Mouse (Mus musculus): ENCODE data around the gene Gm12248. TPM values are rescaled to one million over a fixed set of nuclear protein-coding genes. Genes with fewer than 3 reads are reported as not detected.
"Not testable (repeated sequence)": the region's sequence is repeated elsewhere in the genome, so short reads cannot be mapped to it uniquely, and the experiment has no call there.

Gene Gm12248
- polyA plus RNA-seq, 1 experiment from 2014 or later = not detected

DNA sequence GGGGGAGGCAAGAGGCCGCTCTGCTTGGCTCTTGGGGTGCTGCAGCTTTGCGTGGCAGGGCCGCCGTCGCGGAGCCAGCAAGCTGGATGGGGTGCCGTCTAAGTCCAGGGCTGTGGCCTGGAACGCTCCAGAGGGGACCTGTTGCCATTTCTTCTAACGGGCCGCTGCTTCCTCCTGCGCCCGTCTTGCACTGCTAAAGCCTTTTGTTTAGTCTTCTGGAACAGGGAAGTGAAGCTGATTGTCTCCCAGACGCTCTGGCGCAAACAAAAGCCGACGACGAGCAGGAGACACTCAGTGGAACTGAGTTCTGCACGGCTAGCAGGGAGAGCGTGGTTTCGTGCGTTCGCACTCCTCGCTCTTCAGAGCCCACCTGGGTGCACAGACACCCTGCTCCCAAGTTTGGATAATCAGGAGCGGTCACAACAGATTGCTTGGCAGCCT is 11.4 kb upstream of the Gm12248 start:
- Histone ChIP-seq H3K27me3 (ENCODE audit: control insufficient read depth, insufficient read depth, low read depth, low read length) (no peaks in the 10 kb centered on the region), H3K27ac (ENCODE audit: low read length) (peak overlapping the region; percentile 96), H3K4me2 (ENCODE audit: low read depth, low read length) (peak overlapping the region; percentile 87), H3K36me3 (ENCODE audit: control insufficient read depth, insufficient read depth) (no peaks in the 10 kb centered on the region), H3K4me1 (ENCODE audit: control insufficient read depth, low read depth, low read length) (peaks cover 22% of the 10 kb centered on the region), H3K4me3 (ENCODE audit: low read depth, low read length) (peak overlapping the region; percentile 99), H3K9me3 (replicated peaks; ENCODE audit: control insufficient read depth, low read length) (no peaks in the 10 kb centered on the region), H3K9ac (ENCODE audit: low read depth, low read length) (peak overlapping the region; percentile 97)
- ATAC-seq (ENCODE audit: low read depth) = peak; percentile 27
- WGBS (ENCODE audit: insufficient replicate concordance) = under 1% methylated on average over 24 of the region's 24 CpGs

DNA sequence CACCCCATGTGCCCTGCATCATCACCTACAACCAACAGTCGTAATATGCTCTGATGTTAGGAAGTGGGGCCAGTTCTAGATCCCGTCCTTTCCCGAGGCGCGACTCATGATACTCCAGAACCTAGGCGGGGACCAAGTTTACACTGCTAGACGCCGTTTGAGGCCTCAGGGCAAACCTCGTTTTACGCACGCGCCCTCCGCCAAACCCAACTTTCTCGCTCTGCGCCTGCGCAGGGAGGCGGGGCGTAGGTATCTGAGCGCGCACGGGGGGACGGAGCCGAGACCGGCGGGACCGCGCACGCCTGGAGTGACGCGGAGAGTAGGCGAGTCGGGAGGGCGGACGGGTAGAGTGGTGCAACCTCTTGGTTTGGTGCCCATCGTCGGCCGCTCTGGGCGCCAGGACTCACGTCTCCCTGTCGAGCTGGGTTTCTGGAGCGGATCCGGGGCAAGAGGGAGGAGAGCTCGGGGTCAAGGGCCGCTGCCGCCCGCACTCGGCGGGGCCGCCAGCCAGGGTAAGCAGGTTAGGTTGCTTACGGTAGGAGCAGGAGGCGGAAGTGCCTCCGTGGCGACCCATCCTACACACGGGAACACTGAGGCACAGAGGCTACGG is 10.9 kb upstream of the Gm12248 start, which contains the start of gene Cnot8:
TSS of gene Cnot8 (plus strand) at position 457 of the 610 bp plus-strand sequence.
- ATAC-seq (ENCODE audit: low read depth) = peak; percentile 99
- peak within 1 kb of the TSS; percentile 87 for H3K4me2 ChIP-seq (ENCODE audit: low read depth, low read length)
- H3K4me3 ChIP-seq (ENCODE audit: low read depth, low read length) = peak within 1 kb of the TSS; percentile 99
- peak within 1 kb of the TSS; percentile 97 for H3K9ac ChIP-seq (ENCODE audit: low read depth, low read length)
- WGBS (ENCODE audit: insufficient replicate concordance) = under 1% methylated on average over 55 of the region's 55 CpGs
- H3K27me3 ChIP-seq (ENCODE audit: control insufficient read depth, insufficient read depth, low read depth, low read length) = no peaks in the 10 kb centered on the region
- H3K4me1 ChIP-seq (ENCODE audit: control insufficient read depth, low read depth, low read length) = peaks cover 22% of the 10 kb centered on the region
- H3K27ac ChIP-seq (ENCODE audit: low read length) = peak within 1 kb of the TSS; percentile 96
- no peaks in the 10 kb centered on the region for H3K9me3 ChIP-seq (replicated peaks; ENCODE audit: control insufficient read depth, low read length)
- H3K36me3 ChIP-seq (ENCODE audit: control insufficient read depth, insufficient read depth) = no peaks in the 10 kb centered on the region

DNA sequence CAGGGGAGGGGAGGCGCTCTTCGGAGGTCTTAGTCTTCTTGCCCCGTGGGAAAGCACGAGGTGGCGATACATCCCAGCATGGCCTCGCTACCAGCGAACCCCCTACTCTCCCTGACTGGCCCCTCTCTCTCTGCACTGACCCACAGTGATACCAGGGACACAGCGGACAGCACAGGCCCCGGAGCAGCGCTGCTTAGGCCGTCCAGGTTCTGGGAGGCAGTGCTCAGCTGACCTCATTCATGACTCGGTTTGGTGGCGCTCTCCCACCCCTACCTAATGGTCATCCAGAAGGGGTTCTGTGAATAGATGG is 10.4 kb upstream of the Gm12248 start:
- 64% methylated on average over 13 of the region's 13 CpGs for WGBS (ENCODE audit: insufficient replicate concordance)
- H3K9ac ChIP-seq (ENCODE audit: low read depth, low read length) = peak overlapping the region; percentile 66
- peaks cover 22% of the 10 kb centered on the region for H3K4me1 ChIP-seq (ENCODE audit: control insufficient read depth, low read depth, low read length)

DNA sequence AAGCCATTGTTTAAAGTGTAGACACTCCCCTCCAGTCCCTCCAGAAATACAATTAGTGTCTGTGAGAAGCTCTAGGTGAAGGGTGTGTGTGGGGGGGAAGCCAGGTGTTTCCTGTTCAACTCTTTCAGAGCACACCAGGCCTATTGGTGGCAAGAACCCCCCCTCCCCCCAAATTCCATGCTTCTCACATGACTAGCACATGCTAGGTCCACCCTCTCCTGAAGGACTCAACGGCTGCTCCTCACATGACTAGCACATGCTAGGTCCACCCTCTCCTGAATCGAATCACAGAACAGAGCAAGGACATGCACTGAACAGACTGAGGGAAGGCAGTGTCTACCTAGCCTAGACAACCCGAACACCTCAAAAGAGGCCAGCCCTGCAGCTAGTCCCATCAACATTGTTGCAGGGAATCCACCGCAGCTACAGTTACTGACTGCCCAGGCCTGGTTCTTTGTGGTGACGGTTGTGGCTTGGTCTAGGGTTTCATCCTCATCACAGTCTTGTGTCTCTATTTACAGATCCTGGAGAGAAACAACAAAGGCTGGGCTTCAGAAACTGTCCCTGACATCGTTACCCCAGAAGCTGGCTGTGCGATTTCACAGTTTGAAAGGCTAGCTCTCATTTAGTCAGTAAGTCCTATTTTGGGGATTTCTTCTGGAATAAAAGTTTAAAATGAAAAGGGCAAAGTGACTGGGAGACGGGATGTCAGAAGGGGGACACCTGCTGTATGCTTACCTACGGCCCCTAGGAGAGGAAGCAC is 9.8 kb upstream of the Gm12248 start:
- Histone ChIP-seq H3K4me2 (ENCODE audit: low read depth, low read length) (peak overlapping the region; percentile 77; the same call in 1 of the 2 replicates), H3K9ac (ENCODE audit: low read depth, low read length) (no peak overlapping the region), H3K9me3 (replicated peaks; ENCODE audit: control insufficient read depth, low read length) (no peaks in the 10 kb centered on the region), H3K36me3 (ENCODE audit: control insufficient read depth, insufficient read depth) (no peaks in the 10 kb centered on the region), H3K4me1 (ENCODE audit: control insufficient read depth, low read depth, low read length) (peaks cover 19% of the 10 kb centered on the region), H3K27ac (ENCODE audit: low read length) (no peak overlapping the region), H3K4me3 (ENCODE audit: low read depth, low read length) (no peak overlapping the region; the same call in 1 of the 2 replicates), H3K27me3 (ENCODE audit: control insufficient read depth, insufficient read depth, low read depth, low read length) (peaks cover 6% of the 10 kb centered on the region)
- ATAC-seq (ENCODE audit: low read depth) = no peak
- WGBS (ENCODE audit: insufficient replicate concordance) = 75% methylated on average over 9 of the region's 9 CpGs

More for the DNA sequence above, 10.4 kb upstream of the Gm12248 start:
- Histone ChIP-seq H3K4me2 (ENCODE audit: low read depth, low read length) (peak overlapping the region; percentile 77), H3K9me3 (replicated peaks; ENCODE audit: control insufficient read depth, low read length) (no peaks in the 10 kb centered on the region), H3K36me3 (ENCODE audit: control insufficient read depth, insufficient read depth) (no peaks in the 10 kb centered on the region), H3K27me3 (ENCODE audit: control insufficient read depth, insufficient read depth, low read depth, low read length) (peaks cover 1% of the 10 kb centered on the region; the same call in 1 of the 2 replicates), H3K4me3 (ENCODE audit: low read depth, low read length) (peak overlapping the region; percentile 99), H3K27ac (ENCODE audit: low read length) (peak overlapping the region; percentile 79)
- no peak for ATAC-seq (ENCODE audit: low read depth)

DNA sequence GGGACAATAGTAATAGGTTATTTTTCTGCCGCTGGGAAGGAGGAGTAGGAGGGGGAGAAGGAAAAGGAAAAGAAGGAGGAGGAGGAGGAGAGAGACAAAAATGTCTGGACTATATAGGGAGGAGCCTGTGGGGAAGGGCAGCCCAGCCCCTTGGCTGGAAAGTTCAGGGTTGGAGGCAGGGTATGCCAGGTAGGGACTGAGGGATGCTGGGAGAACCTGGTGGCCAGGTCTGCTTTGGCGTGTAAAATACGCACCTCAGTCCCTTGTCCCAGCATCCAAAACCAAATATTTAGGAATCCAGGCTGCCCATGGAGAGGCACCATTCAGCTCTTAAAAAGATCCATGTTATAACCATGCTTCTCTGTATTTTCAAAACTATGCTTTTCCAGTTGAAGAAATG is 9.2 kb upstream of the Gm12248 start:
- WGBS (ENCODE audit: insufficient replicate concordance) = 69% methylated on average over 3 of the region's 3 CpGs
- no peak overlapping the region for H3K9ac ChIP-seq (ENCODE audit: low read depth, low read length)

DNA sequence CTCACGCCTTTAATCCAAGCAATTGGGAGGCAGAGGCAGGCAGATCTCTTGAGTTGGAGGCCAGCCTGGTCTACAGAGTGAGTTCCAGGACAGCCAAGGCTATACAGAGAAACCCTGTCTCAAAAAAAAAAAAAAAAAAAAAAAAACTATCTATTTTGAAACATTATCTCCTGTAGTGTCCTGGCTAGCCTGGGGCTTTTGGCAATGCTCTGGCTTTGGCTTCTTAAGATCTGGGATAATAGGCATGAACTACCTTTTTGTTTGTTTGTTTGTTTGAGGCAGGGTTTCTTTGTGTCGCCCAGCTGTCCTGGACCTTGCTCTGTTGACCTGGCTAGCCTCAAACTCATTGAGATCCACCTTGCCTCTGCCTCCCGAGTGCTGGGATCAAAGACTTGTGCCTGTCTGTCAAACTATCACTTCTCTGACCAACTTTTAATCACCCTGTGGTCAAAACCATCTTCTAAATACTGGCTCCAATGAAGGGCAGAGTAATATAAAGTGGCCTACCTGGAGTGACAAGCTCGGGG is 8.3 kb upstream of the Gm12248 start:
- WGBS (ENCODE audit: insufficient replicate concordance) = 52% methylated on average over 4 of the region's 4 CpGs

More for the DNA sequence above, 9.2 kb upstream of the Gm12248 start:
- Histone ChIP-seq H3K27me3 (ENCODE audit: control insufficient read depth, insufficient read depth, low read depth, low read length) (peaks cover 12% of the 10 kb centered on the region), H3K27ac (ENCODE audit: low read length) (no peak overlapping the region), H3K9me3 (replicated peaks; ENCODE audit: control insufficient read depth, low read length) (no peaks in the 10 kb centered on the region), H3K4me2 (ENCODE audit: low read depth, low read length) (no peak overlapping the region), H3K36me3 (ENCODE audit: control insufficient read depth, insufficient read depth) (no peaks in the 10 kb centered on the region), H3K4me3 (ENCODE audit: low read depth, low read length) (no peak overlapping the region), H3K4me1 (ENCODE audit: control insufficient read depth, low read depth, low read length) (peaks cover 19% of the 10 kb centered on the region)
- no peak for ATAC-seq (ENCODE audit: low read depth)

DNA sequence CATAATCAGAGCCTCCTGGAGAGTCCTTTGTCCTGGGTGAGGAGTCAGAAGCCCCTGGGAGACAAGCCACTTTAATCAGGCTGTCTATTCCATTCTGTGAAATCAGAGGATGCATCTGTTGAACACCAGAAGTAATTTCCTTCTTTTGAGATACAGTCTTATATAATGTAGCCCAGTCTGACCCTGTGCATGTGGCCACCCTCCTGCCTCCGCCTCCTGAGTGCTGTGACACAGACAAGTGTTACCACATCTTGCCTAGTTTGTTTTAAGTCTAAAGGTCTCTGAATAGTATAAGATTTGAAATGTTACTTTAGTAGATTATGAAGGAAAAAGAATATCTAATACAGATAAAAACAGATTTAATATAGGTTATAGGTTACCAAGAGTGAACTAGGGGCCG is 7.1 kb upstream of the Gm12248 start:
- no peak overlapping the region for H3K27ac ChIP-seq (ENCODE audit: low read length)
- peaks cover 20% of the 10 kb centered on the region for H3K27me3 ChIP-seq (ENCODE audit: control insufficient read depth, insufficient read depth, low read depth, low read length)
- no peak overlapping the region for H3K4me3 ChIP-seq (ENCODE audit: low read depth, low read length)
- H3K4me1 ChIP-seq (ENCODE audit: control insufficient read depth, low read depth, low read length) = peaks cover 14% of the 10 kb centered on the region
- WGBS (ENCODE audit: insufficient replicate concordance) = 81% methylated on average over 2 of the region's 2 CpGs
- ATAC-seq (ENCODE audit: low read depth) = no peak
- no peaks in the 10 kb centered on the region for H3K36me3 ChIP-seq (ENCODE audit: control insufficient read depth, insufficient read depth)
- no peaks in the 10 kb centered on the region for H3K9me3 ChIP-seq (replicated peaks; ENCODE audit: control insufficient read depth, low read length)
- no peak overlapping the region for H3K4me2 ChIP-seq (ENCODE audit: low read depth, low read length)
- no peak overlapping the region for H3K9ac ChIP-seq (ENCODE audit: low read depth, low read length)

More for the DNA sequence above, 8.3 kb upstream of the Gm12248 start:
- Histone ChIP-seq H3K4me2 (ENCODE audit: low read depth, low read length) (no peak overlapping the region), H3K9me3 (replicated peaks; ENCODE audit: control insufficient read depth, low read length) (no peaks in the 10 kb centered on the region), H3K4me1 (ENCODE audit: control insufficient read depth, low read depth, low read length) (peaks cover 19% of the 10 kb centered on the region), H3K27ac (ENCODE audit: low read length) (no peak overlapping the region), H3K4me3 (ENCODE audit: low read depth, low read length) (no peak overlapping the region), H3K27me3 (ENCODE audit: control insufficient read depth, insufficient read depth, low read depth, low read length) (peaks cover 20% of the 10 kb centered on the region), H3K9ac (ENCODE audit: low read depth, low read length) (no peak overlapping the region), H3K36me3 (ENCODE audit: control insufficient read depth, insufficient read depth) (no peaks in the 10 kb centered on the region)
- no peak for ATAC-seq (ENCODE audit: low read depth)

DNA sequence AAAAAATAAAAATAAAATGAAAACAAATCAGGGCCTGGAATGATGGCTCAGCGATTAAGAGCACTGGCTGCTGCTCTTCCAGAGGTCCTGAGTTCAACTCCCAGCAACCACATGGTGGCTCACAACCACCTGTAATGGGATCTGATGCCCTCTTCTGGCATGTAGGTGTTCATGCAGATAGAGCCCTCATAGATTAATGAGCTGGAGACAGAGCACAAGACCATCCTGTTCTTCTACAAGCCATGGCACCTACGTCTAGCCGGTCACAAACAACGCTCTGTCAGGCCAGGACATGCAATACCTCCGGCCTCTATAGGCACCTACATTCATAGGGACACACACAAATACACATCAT is 5.4 kb upstream of the Gm12248 start:
- not testable (repeated sequence) for H3K4me1 ChIP-seq (ENCODE audit: control insufficient read depth, low read depth, low read length); H3K27ac ChIP-seq (ENCODE audit: low read length); H3K9me3 ChIP-seq (replicated peaks; ENCODE audit: control insufficient read depth, low read length); H3K36me3 ChIP-seq (ENCODE audit: control insufficient read depth, insufficient read depth); ATAC-seq (ENCODE audit: low read depth); H3K9ac ChIP-seq (ENCODE audit: low read depth, low read length); H3K4me3 ChIP-seq (ENCODE audit: low read depth, low read length); H3K4me2 ChIP-seq (ENCODE audit: low read depth, low read length)
- WGBS (ENCODE audit: insufficient replicate concordance) = 53% methylated on average over 5 of the region's 5 CpGs
- peaks cover 20% of the 10 kb centered on the region for H3K27me3 ChIP-seq (ENCODE audit: control insufficient read depth, insufficient read depth, low read depth, low read length)
